In genomic region chr16:4474882-4475803, GRCm38 (mm10) we compare ENCODE assay signal across 8 mouse cellular contexts. TPM values are rescaled to one million over a fixed set of nuclear protein-coding genes. Genes with fewer than 3 reads are reported as not detected.
DNase-seq lines count a peak whose midpoint lies in the region; ATAC-seq and TF ChIP-seq lines count a peak whose summit lies in the region.

No protein-coding gene starts in this region.

- peaks cover 0 to 4% of the 10 kb centered on the region in 2 experiments; a peak in 1 of 4 replicates for H3K4me1 ChIP-seq in ES-E14 (ENCODE audit: control insufficient read depth in 2 of 2, insufficient read depth in 2 of 2, low read length in 2 of 2, poor library complexity in 1 of 2)
- no peaks in the 10 kb centered on the region for H3K4me1 ChIP-seq in cerebellum, adult 2 months (ENCODE audit: control insufficient read depth, insufficient read depth, low read length)
- H3K4me1 ChIP-seq in forebrain, embryonic 16.5 days (replicated peaks; ENCODE audit: control insufficient read depth, insufficient read depth, low read length): 0 out of 2 replicates have a peak, but pooled peaks cover 6% of the 10 kb centered on the region
- H3K4me1 ChIP-seq in liver, postnatal 0 days (ENCODE audit: insufficient read depth): peaks cover 15% of the 10 kb centered on the region; the same call in 1 of the 2 replicates
- H3K4me1 ChIP-seq in neural tube, embryonic 13.5 days (replicated peaks): peaks cover 6% of the 10 kb centered on the region

- peak; percentile 92 for ATAC-seq in forebrain, embryonic 16.5 days
- peak; percentile 91 for ATAC-seq in liver, postnatal 0 days
- ATAC-seq in neural tube, embryonic 13.5 days (ENCODE audit: low read depth): peak; percentile 94

- peak overlapping the region; percentile 81 for H3K9ac ChIP-seq in ES-E14 (ENCODE audit: insufficient read depth, low read depth, low read length, poor library complexity, severe bottlenecking)
- H3K9ac ChIP-seq in forebrain, embryonic 16.5 days (replicated peaks; ENCODE audit: low read depth, low read length): peak overlapping the region; percentile 83
- peak overlapping the region; percentile 73 for H3K9ac ChIP-seq in liver, postnatal 0 days (replicated peaks)
- H3K9ac ChIP-seq in neural tube, embryonic 13.5 days: peak overlapping the region; percentile 81

- peak; percentile 87 for DNase-seq in ES-E14 (ENCODE audit: low read depth, low spot score)
- DNase-seq in cerebellum, adult 2 months: peak; percentile 92 to 96
- DNase-seq in heart, postnatal 25 days (ENCODE audit: low spot score): peak; percentile 94
- DNase-seq in layer of hippocampus, adult 11-12 months (ENCODE audit: low spot score): peak; percentile 96
- peak; percentile 98 for DNase-seq in liver, postnatal 0 days
- DNase-seq in telencephalon, adult 2 months (ENCODE audit: low read depth, low spot score): peak; percentile 81

- in situ Hi-C loops in ES-E14 (cut with MboI; ENCODE audit: low sequenced_read_pairs in 2 of 2, unreplicated experiment in 2 of 2): no loop called here

- peak overlapping the region; percentile 89 for H3K4me2 ChIP-seq in forebrain, embryonic 16.5 days (ENCODE audit: low read length)
- peak overlapping the region; percentile 85 for H3K4me2 ChIP-seq in liver, postnatal 0 days (ENCODE audit: low read depth, low read length)
- peak overlapping the region; percentile 79 for H3K4me2 ChIP-seq in neural tube, embryonic 13.5 days

- no peaks in the 10 kb centered on the region for H3K36me3 ChIP-seq in ES-E14 (ENCODE audit: control insufficient read depth, insufficient read depth, low read length, poor library complexity, severe bottlenecking)
- H3K36me3 ChIP-seq in forebrain, embryonic 16.5 days (ENCODE audit: control insufficient read depth, insufficient read depth): no peaks in the 10 kb centered on the region
- H3K36me3 ChIP-seq in liver, postnatal 0 days (replicated peaks; ENCODE audit: insufficient read depth, low read length): no peaks in the 10 kb centered on the region
- H3K36me3 ChIP-seq in neural tube, embryonic 13.5 days: no peaks in the 10 kb centered on the region

- H3K4me3 ChIP-seq in ES-E14 (ENCODE audit: insufficient read depth in 1 of 2, low read depth in 1 of 2, low read length in 2 of 2, poor library complexity in 1 of 2, severe bottlenecking in 1 of 2): peak overlapping the region; percentile 69 to 70
- peak overlapping the region; percentile 77 for H3K4me3 ChIP-seq in cerebellum, adult 2 months (replicated peaks; ENCODE audit: insufficient read depth, low read depth, low read length)
- peak overlapping the region; percentile 45 for H3K4me3 ChIP-seq in forebrain, embryonic 16.5 days (replicated peaks; ENCODE audit: low read length)
- H3K4me3 ChIP-seq in liver, postnatal 0 days (ENCODE audit: low read depth, low read length): peak overlapping the region; percentile 61
- peak overlapping the region; percentile 55 for H3K4me3 ChIP-seq in neural tube, embryonic 13.5 days

- no peaks in the 10 kb centered on the region for H3K27me3 ChIP-seq in cerebellum, adult 2 months (ENCODE audit: control insufficient read depth, insufficient read depth, low read length)
- no peaks in the 10 kb centered on the region for H3K27me3 ChIP-seq in forebrain, embryonic 16.5 days (replicated peaks; ENCODE audit: control insufficient read depth, insufficient read depth, low read length)
- H3K27me3 ChIP-seq in liver, postnatal 0 days (ENCODE audit: insufficient read depth, low read length): no peaks in the 10 kb centered on the region
- H3K27me3 ChIP-seq in neural tube, embryonic 13.5 days: no peaks in the 10 kb centered on the region

- no peak for TF ChIP-seq EP300 in liver, postnatal 0 days (IDR thresholded peaks at IDR 0.05; ENCODE audit: low read depth)

- TF ChIP-seq POLR2A in cerebellum, adult 2 months (IDR thresholded peaks at IDR 0.05; ENCODE audit: borderline replicate concordance, insufficient read depth, low read length): 0 out of 2 replicates have a peak, but pooled peaks have one; percentile 36

- intact Hi-C loops in heart, postnatal 25 days (cut with DNase I): loop anchor here (5.0 kb wide), 1 partner anchor 53 kb away; the partner anchor contains the start of gene Adcy9

- TF ChIP-seq CTCF in cerebellum, adult 2 months (IDR thresholded peaks at IDR 0.05; ENCODE audit: borderline replicate concordance, insufficient read depth, low read depth, low read length): peak; percentile 98
- TF ChIP-seq CTCF in liver, postnatal 0 days (IDR thresholded peaks at IDR 0.05; ENCODE audit: low read depth): peak; percentile 100

- no peaks in the 10 kb centered on the region for H3K9me3 ChIP-seq in ES-E14 (ENCODE audit: control insufficient read depth, insufficient read depth, low read depth, low read length)
- H3K9me3 ChIP-seq in forebrain, embryonic 16.5 days (ENCODE audit: control insufficient read depth, low read length): no peaks in the 10 kb centered on the region
- no peaks in the 10 kb centered on the region for H3K9me3 ChIP-seq in liver, postnatal 0 days (ENCODE audit: low read length)
- no peaks in the 10 kb centered on the region for H3K9me3 ChIP-seq in neural tube, embryonic 13.5 days

- WGBS in cerebellum, adult 2 months: 17% methylated on average over 42 of the region's 42 CpGs
- WGBS in forebrain, embryonic 16.5 days: 16% methylated on average over 42 of the region's 42 CpGs
- WGBS in liver, postnatal 0 days (ENCODE audit: insufficient replicate concordance): 11% methylated on average over 42 of the region's 42 CpGs
- 17% methylated on average over 42 of the region's 42 CpGs for WGBS in neural tube, embryonic 13.5 days

- no peak overlapping the region for H3K27ac ChIP-seq in ES-E14 (ENCODE audit: insufficient read depth, low read depth, low read length, poor library complexity, severe bottlenecking)
- no peak overlapping the region for H3K27ac ChIP-seq in cerebellum, adult 2 months (ENCODE audit: insufficient read depth, low read length)
- H3K27ac ChIP-seq in forebrain, embryonic 16.5 days (ENCODE audit: low read length): no peak overlapping the region
- H3K27ac ChIP-seq in liver, postnatal 0 days (ENCODE audit: low read depth): peak overlapping the region; percentile 80
- H3K27ac ChIP-seq in neural tube, embryonic 13.5 days (replicated peaks): peak overlapping the region; percentile 61; the same call in 1 of the 2 replicates

TF ChIP-seq in ES-E14, 5 proteins besides CTCF, POLR2A, EP300 and RAD21:
- TF ChIP-seq ZC3H11A (IDR thresholded peaks at IDR 0.05; ENCODE audit: borderline replicate concordance, low read depth, low read length): no peak
- peak; percentile 40; the same call in 1 of the 2 replicates for TF ChIP-seq HCFC1 (IDR thresholded peaks at IDR 0.05; ENCODE audit: borderline replicate concordance, insufficient read depth, low read length)
- peak; percentile 69 for TF ChIP-seq CHD2 (IDR thresholded peaks at IDR 0.05; ENCODE audit: low read depth, low read length)

RNA-seq across cellular contexts. Expression of gene Adcy9, which starts 54.8 kb away (rescaled TPM):
- total RNA-seq in ES-E14 (2012; rRNA removed): 5.2 and 8.4 TPM in 2 replicates
- 23.7 and 25.1 TPM in 2 replicates for polyA plus RNA-seq in cerebellum, adult 2 months (2012; rRNA removed)
- polyA plus RNA-seq in forebrain, embryonic 16.5 days (2015; fragmentation: Nextera tagmentation; extraction: Ambion mirVana): 2.5 and 2.8 TPM in 2 replicates
- total RNA-seq in heart, postnatal 25 days (2021): 10 to 100 TPM; 22.4 to 24.1 TPM
- polyA plus RNA-seq in liver, postnatal 0 days (2015; fragmentation: Nextera tagmentation; extraction: Ambion mirVana): 0.80 and 0.94 TPM in 2 replicates
- 2.8 and 2.9 TPM in 2 replicates for polyA plus RNA-seq in neural tube, embryonic 13.5 days (2015; fragmentation: Nextera tagmentation; extraction: Ambion mirVana)

Comparison
In these comparisons a context has a peak if more than half of its experiments do, and no peak if none do; other contexts are left out.
1. H3K27ac ChIP-seq: peak in liver, postnatal 0 days (single experiment) and neural tube, embryonic 13.5 days (single experiment); none in ES-E14 (single experiment), cerebellum, adult 2 months (single experiment) and forebrain, embryonic 16.5 days (single experiment).
2. Peak in every context shown above with its lines, with median percentiles within 50 percentile points of each other: DNase-seq, H3K4me3 ChIP-seq, H3K9ac ChIP-seq, ATAC-seq and H3K4me2 ChIP-seq.